Mouse (Mus musculus) heart, adult 2 months (tissue): Measurements from ENCODE around the gene Vps13c.

ENCODE experiments used
- CTCF ChIP-seq: fragments of 200-600 bp; IDR thresholded peaks from 2 replicates; pipeline ENCODE4 v1.8.1; 2022; ENCODE audit warnings: antibody characterized with exemption, mild to moderate bottlenecking, moderate library complexity
- EP300 ChIP-seq: fragments of 200-500 bp; IDR thresholded peaks from 2 replicates; pipeline ENCODE4 v1.6.1; 2011; ENCODE audit warnings: low read depth, low read length, control low read depth; ENCODE audit not compliant: insufficient read depth
- POLR2A ChIP-seq: fragments of 200-500 bp; IDR thresholded peaks from 2 replicates; pipeline ENCODE4 v1.6.1; 2011; ENCODE audit warnings: mild to moderate bottlenecking, low read depth, low read length, control low read depth; ENCODE audit not compliant: insufficient read depth

- TF ChIP-seq POLR2A (no peak), CTCF (peak; percentile 81), EP300 (no peak)
These were observed 35.1 kb downstream of the Vps13c start for GRCm38 (mm10) chr9:67875337-67875736.
